Mouse (Mus musculus): ENCODE data around the gene Rps12-ps3.

Gene Rps12-ps3

GRCm38 (mm10) chr19:59350273-59350903 lies 28.3 kb downstream of the Rps12-ps3 start:
- no peak for DNase-seq (ENCODE audit: inconsistent age in 2 of 2, low spot score in 1 of 2)

DNA sequence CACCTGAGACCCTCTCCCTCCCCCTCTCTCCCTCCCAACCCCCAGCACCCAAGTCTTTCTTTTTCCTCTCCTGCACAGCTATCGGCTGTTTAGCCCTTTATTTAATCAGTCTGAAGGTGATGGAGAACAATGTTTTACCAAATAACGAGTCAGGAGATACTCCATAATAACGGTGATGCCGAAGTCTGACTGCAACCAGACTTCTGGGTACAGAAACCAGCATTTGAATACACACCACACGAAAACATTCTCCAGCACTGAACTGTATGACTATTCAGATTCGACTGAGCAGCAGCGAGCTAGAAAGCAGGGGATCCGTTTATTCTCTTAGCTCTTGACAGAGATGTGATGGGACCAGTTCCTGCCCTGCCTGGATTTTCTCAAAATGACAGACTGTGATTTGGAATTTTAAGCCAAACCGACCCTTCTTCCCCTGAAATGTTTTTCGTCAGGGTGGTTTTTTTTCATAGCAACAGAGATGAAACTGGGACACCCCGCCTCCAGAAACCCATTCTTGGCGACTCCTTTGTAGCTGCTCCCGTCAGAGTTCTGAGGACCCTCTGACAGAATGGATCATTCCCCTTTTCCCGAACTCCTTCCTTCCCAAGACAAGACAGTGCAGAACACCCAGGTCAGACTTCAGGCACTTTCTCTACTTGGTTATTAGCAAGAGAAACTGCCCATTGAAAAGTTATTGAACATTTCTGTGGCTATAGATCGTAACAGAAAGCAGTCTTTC lies 29.2 kb downstream of the Rps12-ps3 start:
- no peak for DNase-seq (ENCODE audit: inconsistent age in 2 of 2, low spot score in 1 of 2)

DNA sequence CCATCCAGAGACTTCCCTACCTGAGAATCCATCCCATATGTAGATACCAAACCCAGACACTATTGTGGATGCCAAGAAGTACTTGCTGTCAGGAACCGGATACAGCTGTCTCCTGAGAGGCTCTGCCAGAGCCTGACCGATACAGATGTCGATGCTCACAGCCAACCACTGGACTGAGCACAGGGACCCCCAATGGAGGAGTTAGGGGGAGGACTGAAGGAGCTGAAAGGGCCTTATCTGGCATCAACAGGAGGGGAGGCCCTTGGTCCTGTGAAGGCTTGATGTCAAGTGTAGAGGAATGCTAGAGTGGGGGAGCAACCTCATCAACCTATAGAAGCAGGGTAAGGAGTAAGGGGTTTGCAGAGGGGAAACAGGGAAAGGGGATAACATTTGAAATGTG lies 30.7 kb downstream of the Rps12-ps3 start:
- no peak for DNase-seq (ENCODE audit: inconsistent age in 2 of 2, low spot score in 1 of 2)

DNA sequence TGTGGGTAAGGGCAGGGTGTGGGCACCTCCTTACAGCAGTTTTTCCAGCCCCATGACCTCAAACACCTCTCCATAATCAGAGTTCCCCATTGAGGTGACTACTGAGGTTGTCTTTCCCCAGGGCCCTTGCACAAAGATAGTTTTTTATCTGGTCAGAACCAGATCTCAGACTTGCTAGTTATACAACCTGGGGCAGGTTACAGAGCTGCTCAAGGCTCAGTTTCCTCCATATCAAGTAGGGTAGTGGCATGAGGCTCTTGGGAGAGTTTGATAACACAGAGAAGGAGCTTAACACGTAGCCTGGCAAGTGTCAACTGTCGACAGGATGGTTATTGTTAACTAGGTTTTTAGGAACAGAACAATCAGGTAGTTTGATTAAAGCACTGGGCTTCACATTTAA lies 32.8 kb downstream of the Rps12-ps3 start:
- DNase-seq (ENCODE audit: inconsistent age in 2 of 2, low spot score in 1 of 2), result no peak

GRCm38 (mm10) chr19:59356388-59356787 lies 34.3 kb downstream of the Rps12-ps3 start:
- no peak for DNase-seq (ENCODE audit: inconsistent age in 2 of 2, low spot score in 1 of 2)

- no peak for DNase-seq (ENCODE audit: inconsistent age in 2 of 2, low spot score in 1 of 2)
These were observed 34.9 kb downstream of the Rps12-ps3 start for GRCm38 (mm10) chr19:59356843-59357595.

DNA sequence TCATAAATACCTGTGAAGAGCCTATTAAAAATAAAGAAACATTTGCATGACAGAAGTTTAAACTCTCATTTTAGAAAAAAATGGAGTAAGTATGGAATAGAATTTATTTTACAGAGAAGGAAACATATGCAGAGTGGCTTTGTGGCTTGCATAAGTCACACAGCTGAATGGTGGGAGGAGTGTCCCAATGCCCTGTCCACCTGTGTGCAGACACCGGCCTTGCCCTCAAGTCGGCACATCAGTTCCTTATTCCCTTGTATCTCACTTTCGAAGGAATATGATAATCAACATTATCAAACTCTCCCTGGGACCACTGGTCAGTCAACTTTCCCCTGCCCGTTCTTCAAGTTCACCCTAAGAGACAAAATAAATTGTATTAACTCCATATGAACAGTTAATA lies 35.8 kb downstream of the Rps12-ps3 start:
- no peak for DNase-seq (ENCODE audit: inconsistent age in 2 of 2, low spot score in 1 of 2)

DNA sequence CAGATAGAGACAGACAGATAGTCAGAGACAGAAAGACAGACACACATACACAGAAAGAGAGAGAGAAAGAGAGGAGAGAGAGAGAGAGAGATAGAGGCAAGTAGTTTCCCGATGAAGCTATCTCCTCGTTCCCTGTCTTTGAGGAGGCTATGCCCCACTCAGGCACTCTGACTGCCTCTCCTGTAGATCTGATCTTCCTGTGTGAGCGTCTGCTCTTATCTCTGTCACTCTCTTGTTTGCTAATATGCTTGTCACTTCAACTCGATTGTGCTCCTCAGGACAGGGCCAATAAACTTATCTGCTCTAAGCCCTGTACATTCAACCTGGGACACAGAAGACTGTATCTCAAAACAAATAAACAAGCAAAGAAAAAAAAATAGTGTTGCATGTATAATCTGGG lies 37.1 kb downstream of the Rps12-ps3 start:
- DNase-seq (ENCODE audit: inconsistent age in 2 of 2, low spot score in 1 of 2), result no peak

DNA sequence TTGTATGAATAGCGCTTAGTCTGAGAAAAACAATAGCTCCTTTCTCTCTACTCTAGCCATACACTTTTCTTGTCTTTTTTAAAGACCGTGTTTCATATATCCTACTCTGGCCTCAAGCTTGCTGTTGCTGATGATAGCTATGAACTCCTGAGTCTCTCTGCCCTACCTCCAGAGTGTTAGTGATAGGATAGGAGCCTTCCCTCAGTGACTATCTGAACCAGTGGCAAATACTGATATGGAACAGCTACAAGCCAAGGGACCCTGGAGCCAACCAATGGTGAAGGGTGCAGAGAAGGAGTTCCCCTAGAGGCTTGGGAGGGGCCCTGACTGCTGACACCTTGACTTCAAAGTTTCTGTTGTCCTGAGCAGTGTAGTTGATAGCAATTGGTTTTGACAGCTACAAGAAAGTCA lies 38.4 kb downstream of the Rps12-ps3 start:
- no peak for DNase-seq (ENCODE audit: inconsistent age in 2 of 2, low spot score in 1 of 2)

DNA sequence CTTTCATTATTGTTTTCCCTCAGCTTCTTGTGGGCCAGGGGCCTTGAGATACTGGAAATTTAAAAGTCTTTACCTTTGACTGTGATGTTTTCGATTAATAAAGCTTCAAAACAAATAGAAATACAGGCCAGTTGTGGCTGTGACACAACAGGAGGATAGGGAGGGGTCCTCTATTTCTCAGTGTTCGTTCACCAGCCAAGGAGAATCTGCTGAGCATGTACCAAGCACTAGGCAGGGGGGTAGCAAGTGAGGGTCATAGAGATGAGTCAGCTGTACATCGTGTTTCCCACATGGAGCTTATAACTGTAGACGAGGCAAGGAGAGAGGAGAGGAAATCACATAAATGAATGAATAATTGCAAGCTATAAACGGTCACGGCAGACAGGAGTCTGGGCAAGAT lies 40.6 kb downstream of the Rps12-ps3 start:
- no peak for DNase-seq (ENCODE audit: inconsistent age in 2 of 2, low spot score in 1 of 2)

GRCm38 (mm10) chr19:59363666-59364065 lies 41.6 kb downstream of the Rps12-ps3 start:
- DNase-seq (ENCODE audit: inconsistent age in 2 of 2, low spot score in 1 of 2), result no peak

- no peak for DNase-seq (ENCODE audit: inconsistent age in 2 of 2, low spot score in 1 of 2)
These were observed 44.6 kb downstream of the Rps12-ps3 start for GRCm38 (mm10) chr19:59366724-59367123.

- no peak for DNase-seq (ENCODE audit: inconsistent age in 2 of 2, low spot score in 1 of 2)
These were observed 45.8 kb downstream of the Rps12-ps3 start for GRCm38 (mm10) chr19:59367892-59368291.

DNA sequence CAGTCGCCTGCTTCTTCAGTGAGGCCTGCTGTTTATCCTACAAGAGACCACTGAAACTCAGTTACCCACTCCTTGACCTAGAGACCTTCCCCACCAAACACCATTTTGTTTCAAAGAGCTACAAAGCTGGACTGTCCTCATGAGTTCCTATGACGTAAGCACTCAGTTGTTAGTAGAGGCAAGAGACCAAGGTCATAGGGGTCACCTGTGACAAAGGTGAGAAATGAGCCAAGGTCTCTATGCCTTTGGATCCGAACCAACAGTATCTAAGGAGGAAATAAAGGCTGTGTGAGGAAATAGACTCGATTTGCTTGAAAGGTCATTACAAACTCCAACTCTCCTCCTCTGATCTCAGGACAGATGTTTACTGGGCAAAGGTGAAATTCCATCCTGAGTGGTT lies 48.9 kb downstream of the Rps12-ps3 start:
- no peak for DNase-seq (ENCODE audit: inconsistent age in 2 of 2, low spot score in 1 of 2)
